Mouse (Mus musculus) testis, adult 2 months (tissue): ENCODE data around the gene Lrig3. TPM values are rescaled to one million over a fixed set of nuclear protein-coding genes. Genes with fewer than 3 reads are reported as not detected.

Experiments
- H3K27ac ChIP-seq: fragments of 200-500 bp; 2 replicates; pipeline ENCODE4 v1.5.1; 2012; ENCODE audit warnings: low read depth, low read length; ENCODE audit not compliant: control insufficient read depth, insufficient read depth
- H3K27me3 ChIP-seq: fragments of 200-500 bp; 2 replicates; pipeline ENCODE4 v1.6.1; 2012; ENCODE audit warnings: mild to moderate bottlenecking, low read length, moderate library complexity; ENCODE audit not compliant: control insufficient read depth, insufficient read depth
- H3K36me3 ChIP-seq: fragments of 200-500 bp; 2 replicates; pipeline ENCODE4 v1.6.1; 2012; ENCODE audit warnings: mild to moderate bottlenecking, low read length; ENCODE audit not compliant: control insufficient read depth, insufficient read depth
- H3K4me1 ChIP-seq: fragments of 200-500 bp; 2 replicates; pipeline ENCODE4 v1.6.1; 2012; ENCODE audit warnings: low read length; ENCODE audit not compliant: control insufficient read depth, insufficient read depth
- H3K4me3 ChIP-seq: fragments of 200-500 bp; 2 replicates; pipeline ENCODE4 v1.5.1; 2012; ENCODE audit warnings: low read depth, mild to moderate bottlenecking, low read length, moderate library complexity, mixed read lengths; ENCODE audit not compliant: control insufficient read depth
- CTCF ChIP-seq: fragments of 200-500 bp; IDR thresholded peaks from 2 replicates; pipeline ENCODE4 v1.5.1; 2012; ENCODE audit warnings: low read depth, mild to moderate bottlenecking, inconsistent platforms, low read length, moderate library complexity; ENCODE audit not compliant: control insufficient read depth, insufficient read depth, insufficient replicate concordance
- POLR2A ChIP-seq: fragments of 200-500 bp; IDR thresholded peaks from 2 replicates; pipeline ENCODE4 v1.6.1; 2012; ENCODE audit warnings: low read depth, mild to moderate bottlenecking, inconsistent platforms, low read length, moderate library complexity; ENCODE audit not compliant: control insufficient read depth
- polyA plus RNA-seq: library from polyadenylated mRNA; depleted of rRNA; stranded (reverse); fragments of >200 nt; gene quantifications from 2 replicates; pipeline ENCODE4 v1.2.3, GENCODE M21; 2012

The Lrig3 gene
- polyA plus RNA-seq, 1 experiment: 2.2 TPM

GRCm38 (mm10) chr10:125948842-125949474 lies 17.0 kb upstream of the Lrig3 start:
- no peaks in the 10 kb centered on the region for H3K36me3 ChIP-seq
- H3K4me3 ChIP-seq: no peak overlapping the region
- H3K4me1 ChIP-seq: no peaks in the 10 kb centered on the region
- H3K27ac ChIP-seq: no peak overlapping the region
- no peaks in the 10 kb centered on the region for H3K27me3 ChIP-seq
- no peak for TF ChIP-seq CTCF
- no peak for TF ChIP-seq POLR2A

GRCm38 (mm10) chr10:125951633-125952032 lies 14.3 kb upstream of the Lrig3 start:
- H3K27ac ChIP-seq: no peak overlapping the region
- no peaks in the 10 kb centered on the region for H3K4me1 ChIP-seq
- no peak for TF ChIP-seq CTCF
- no peak for TF ChIP-seq POLR2A
- H3K36me3 ChIP-seq: no peaks in the 10 kb centered on the region
- no peak overlapping the region for H3K4me3 ChIP-seq
- H3K27me3 ChIP-seq: no peaks in the 10 kb centered on the region

DNA sequence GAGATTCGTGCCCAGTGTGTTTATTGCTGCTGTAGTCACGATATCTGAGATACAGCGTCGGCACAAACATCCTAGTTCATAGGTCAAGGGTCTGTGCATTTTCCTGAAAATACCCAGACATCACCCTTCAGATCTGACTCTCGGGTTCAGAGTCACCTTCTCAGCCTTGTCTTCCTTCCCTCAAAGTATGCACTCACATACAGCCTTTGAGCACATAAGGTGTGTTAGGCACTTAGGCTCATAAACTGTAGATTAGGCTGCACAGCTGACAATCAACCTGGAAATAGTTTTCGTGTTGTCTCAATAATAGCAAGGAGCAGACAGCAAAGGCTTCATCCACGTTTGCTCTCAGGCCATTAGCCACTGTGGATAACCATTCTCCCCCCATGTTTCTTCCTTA lies 11.6 kb upstream of the Lrig3 start:
- Histone ChIP-seq H3K27me3 (no peaks in the 10 kb centered on the region), H3K36me3 (no peaks in the 10 kb centered on the region), H3K4me1 (peaks cover 8% of the 10 kb centered on the region), H3K27ac (no peak overlapping the region), H3K4me3 (no peak overlapping the region)
- TF ChIP-seq CTCF (no peak), POLR2A (no peak)

- Histone ChIP-seq H3K4me1 (peaks cover 8% of the 10 kb centered on the region), H3K27ac (no peak overlapping the region), H3K4me3 (no peak overlapping the region), H3K36me3 (no peaks in the 10 kb centered on the region), H3K27me3 (no peaks in the 10 kb centered on the region)
- no peak for TF ChIP-seq CTCF
- TF ChIP-seq POLR2A: no peak
Measured at GRCm38 (mm10) chr10:125954747-125955530, 11.0 kb upstream of the Lrig3 start.

DNA sequence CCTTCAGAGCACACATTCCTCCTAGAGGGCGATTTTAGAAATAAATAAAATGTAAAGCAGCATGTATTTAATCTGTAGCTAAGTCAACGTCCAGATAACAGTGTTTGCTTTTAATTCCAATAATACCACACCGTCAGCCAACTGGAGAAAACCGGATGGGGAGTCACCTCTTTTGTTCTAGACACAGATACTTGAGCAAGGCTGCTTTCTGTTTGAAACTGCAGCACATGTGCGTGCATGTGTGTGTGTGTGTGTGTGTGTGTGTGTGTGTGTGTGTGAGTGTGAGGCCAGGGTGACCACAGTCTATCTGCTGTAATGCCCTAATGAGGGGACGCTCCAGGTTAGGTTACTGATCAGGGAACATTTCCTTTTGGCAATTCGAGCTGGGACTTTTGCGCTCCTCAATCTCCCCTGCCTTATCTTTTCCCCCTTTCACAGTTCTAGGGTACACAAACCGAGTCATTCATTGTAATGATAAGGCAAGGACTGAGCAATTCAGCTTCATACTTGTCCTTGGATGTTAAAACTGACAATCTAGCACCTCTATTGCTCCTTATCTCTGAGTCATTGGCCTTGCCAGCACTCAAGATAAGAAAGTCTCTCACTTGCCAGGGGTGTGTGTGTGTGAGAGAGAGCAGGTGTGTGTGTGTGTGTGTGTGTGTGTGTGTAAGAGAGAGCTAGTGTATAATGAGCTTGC lies 4.4 kb upstream of the Lrig3 start:
- H3K4me3 ChIP-seq: no peak overlapping the region
- H3K36me3 ChIP-seq: no peaks in the 10 kb centered on the region
- H3K4me1 ChIP-seq: peaks cover 12% of the 10 kb centered on the region
- no peaks in the 10 kb centered on the region for H3K27me3 ChIP-seq
- no peak overlapping the region for H3K27ac ChIP-seq
- no peak for TF ChIP-seq CTCF
- no peak for TF ChIP-seq POLR2A

- Histone ChIP-seq H3K27me3 (no peaks in the 10 kb centered on the region), H3K36me3 (no peaks in the 10 kb centered on the region), H3K4me3 (no peak overlapping the region), H3K4me1 (peaks cover 6% of the 10 kb centered on the region), H3K27ac (no peak overlapping the region)
- TF ChIP-seq POLR2A (no peak), CTCF (no peak)
Measured at GRCm38 (mm10) chr10:125964709-125965108, 1.3 kb upstream of the Lrig3 start.
